Mouse (Mus musculus): ENCODE measurements at regions not wholly inside any gene's neighbourhood (a gene's known extent, or its start where the extent isn't known, plus 50 kb on each side); places are given as distances from the start of the nearest gene placed in this dataset.

GRCm38 (mm10) chr2:179290394-179290793 is 151.8 kb upstream of the Cdh4 start:
- DNase-seq = no peak
- intact Hi-C loops (cut with DNase I) = no loop called here

- intact Hi-C loops (cut with DNase I) = no loop called here
- DNase-seq = no peak
Observed at GRCm38 (mm10) chr2:179291046-179291563, 151.1 kb upstream of the Cdh4 start.

GRCm38 (mm10) chr2:179291958-179292357 is 150.3 kb upstream of the Cdh4 start:
- intact Hi-C loops (cut with DNase I) = no loop called here
- no peak for DNase-seq

GRCm38 (mm10) chr2:179292566-179292965 is 149.7 kb upstream of the Cdh4 start:
- intact Hi-C loops (cut with DNase I) = no loop called here
- DNase-seq = no peak

GRCm38 (mm10) chr2:179293114-179293513 is 149.1 kb upstream of the Cdh4 start:
- intact Hi-C loops (cut with DNase I) = no loop called here

GRCm38 (mm10) chr2:179297057-179297456 is 145.2 kb upstream of the Cdh4 start:
- DNase-seq = no peak
- intact Hi-C loops (cut with DNase I) = no loop called here

More at GRCm38 (mm10) chr2:179293114-179293513, 149.1 kb upstream of the Cdh4 start:
- DNase-seq = no peak

- intact Hi-C loops (cut with DNase I) = no loop called here
- DNase-seq = no peak
Observed at GRCm38 (mm10) chr2:179303765-179304164, 138.5 kb upstream of the Cdh4 start.

GRCm38 (mm10) chr2:179307286-179307931 is 134.8 kb upstream of the Cdh4 start:
- DNase-seq = no peak
- intact Hi-C loops (cut with DNase I) = no loop called here

- intact Hi-C loops (cut with DNase I) = no loop called here
- DNase-seq = no peak
Observed at GRCm38 (mm10) chr2:179307932-179308303, 134.3 kb upstream of the Cdh4 start.

- no peak for DNase-seq
- intact Hi-C loops (cut with DNase I) = no loop called here
Observed at GRCm38 (mm10) chr2:179318046-179318445, 124.2 kb upstream of the Cdh4 start.

- DNase-seq = no peak
- intact Hi-C loops (cut with DNase I) = no loop called here
Observed at GRCm38 (mm10) chr2:179325242-179325641, 117.0 kb upstream of the Cdh4 start.

GRCm38 (mm10) chr2:179332872-179333489 is 109.2 kb upstream of the Cdh4 start:
- DNase-seq = no peak
- intact Hi-C loops (cut with DNase I) = no loop called here

- intact Hi-C loops (cut with DNase I) = no loop called here
- DNase-seq = no peak
Observed at GRCm38 (mm10) chr2:179333587-179333986, 108.6 kb upstream of the Cdh4 start.

GRCm38 (mm10) chr2:179336235-179336634 is 106.0 kb upstream of the Cdh4 start:
- intact Hi-C loops (cut with DNase I) = no loop called here
- DNase-seq = no peak

- intact Hi-C loops (cut with DNase I) = no loop called here
Observed at GRCm38 (mm10) chr2:179352676-179353075, 89.6 kb upstream of the Cdh4 start.

GRCm38 (mm10) chr2:179354866-179355265 is 87.4 kb upstream of the Cdh4 start:
- intact Hi-C loops (cut with DNase I) = no loop called here
- no peak for DNase-seq

More at GRCm38 (mm10) chr2:179352676-179353075, 89.6 kb upstream of the Cdh4 start:
- no peak for DNase-seq

GRCm38 (mm10) chr2:179370882-179371546 is 71.2 kb upstream of the Cdh4 start:
- intact Hi-C loops (cut with DNase I) = no loop called here
- no peak for DNase-seq

- intact Hi-C loops (cut with DNase I) = no loop called here
- DNase-seq = no peak
Observed at GRCm38 (mm10) chr2:179371553-179371952, 70.7 kb upstream of the Cdh4 start.

- intact Hi-C loops (cut with DNase I) = no loop called here
- DNase-seq = no peak
Observed at GRCm38 (mm10) chr2:179379691-179380443, 62.4 kb upstream of the Cdh4 start.

GRCm38 (mm10) chr2:179380444-179380705 is 61.9 kb upstream of the Cdh4 start:
- DNase-seq = no peak
- intact Hi-C loops (cut with DNase I) = no loop called here

- intact Hi-C loops (cut with DNase I) = no loop called here
Observed at GRCm38 (mm10) chr2:179381916-179382315, 60.3 kb upstream of the Cdh4 start.

More at GRCm38 (mm10) chr2:179381916-179382315, 60.3 kb upstream of the Cdh4 start:
- DNase-seq = no peak
